Mouse (Mus musculus): ENCODE measurements around the gene Ccdc106. TPM values are rescaled to one million over a fixed set of nuclear protein-coding genes. Genes with fewer than 3 reads are reported as not detected.
A peak's percentile ranks its signal among the peaks of the same experiment; 100 is the strongest.

Ccdc106 gene
- 17.4 and 19.9 TPM in 2 replicates for polyA plus RNA-seq (2016; fragmentation: Nextera tagmentation; extraction: Ambion mirVana)

- H3K27ac ChIP-seq, result peak within 1 kb of the TSS; percentile 92
- peak within 1 kb of the TSS; percentile 75 for H3K4me3 ChIP-seq
- H3K4me2 ChIP-seq (replicated peaks), result peak within 1 kb of the TSS; percentile 84
- whole genome bisulfite sequencing, result under 1% methylated on average over 43 of the region's 49 CpGs
- ATAC-seq (ENCODE audit: low FRiP score), result peak; percentile 94
- H3K9me3 ChIP-seq (replicated peaks), result no peaks in the 10 kb centered on the region
- no peaks in the 10 kb centered on the region for H3K27me3 ChIP-seq
- peaks cover 15% of the 10 kb centered on the region for H3K4me1 ChIP-seq
- H3K36me3 ChIP-seq, result peaks cover 37% of the 10 kb centered on the region
- peak within 1 kb of the TSS; percentile 93 for H3K9ac ChIP-seq
Observed at GRCm38 (mm10) chr7:5020000-5020681, at the start of gene Ccdc106, which contains the start of gene Zfp865. Gene Ccdc106 (plus strand): TSS chr7:5020553. Gene Zfp865 (plus strand): TSS chr7:5020376.

- WGBS, result 36% methylated on average over 6 of the region's 6 CpGs
- H3K27me3 ChIP-seq, result no peaks in the 10 kb centered on the region
- no peaks in the 10 kb centered on the region for H3K4me1 ChIP-seq
- H3K27ac ChIP-seq, result no peak within 1 kb of the TSS
- no peaks in the 10 kb centered on the region for H3K9me3 ChIP-seq (replicated peaks)
- ATAC-seq (ENCODE audit: low FRiP score), result no peak
- no peaks in the 10 kb centered on the region for H3K36me3 ChIP-seq
- H3K9ac ChIP-seq, result peak within 1 kb of the TSS; percentile 18
- H3K4me3 ChIP-seq, result no peak within 1 kb of the TSS
- no peak within 1 kb of the TSS for H3K4me2 ChIP-seq (replicated peaks)
Observed at GRCm38 (mm10) chr7:4971068-4971467, 49.3 kb upstream of the Ccdc106 start, which contains the start of gene Sbk3. Gene Sbk3 (minus strand): TSS chr7:4971168.

- WGBS, result 33% methylated on average over 7 of the region's 7 CpGs
- Histone ChIP-seq H3K9ac (peak overlapping the region; percentile 18; the same call in 1 of the 2 replicates), H3K27ac (no peak overlapping the region), H3K4me1 (no peaks in the 10 kb centered on the region), H3K9me3 (replicated peaks) (no peaks in the 10 kb centered on the region), H3K36me3 (no peaks in the 10 kb centered on the region), H3K4me2 (replicated peaks) (no peak overlapping the region), H3K4me3 (no peak overlapping the region), H3K27me3 (no peaks in the 10 kb centered on the region)
- ATAC-seq (ENCODE audit: low FRiP score), result no peak
Observed at GRCm38 (mm10) chr7:4971710-4972109, 48.6 kb upstream of the Ccdc106 start.

GRCm38 (mm10) chr7:4972321-4973047 lies 47.9 kb upstream of the Ccdc106 start:
- Histone ChIP-seq H3K27me3 (no peaks in the 10 kb centered on the region), H3K9me3 (replicated peaks) (no peaks in the 10 kb centered on the region), H3K36me3 (no peaks in the 10 kb centered on the region), H3K4me3 (no peak overlapping the region), H3K27ac (no peak overlapping the region), H3K9ac (peak overlapping the region; percentile 18; the same call in 1 of the 2 replicates), H3K4me1 (no peaks in the 10 kb centered on the region), H3K4me2 (replicated peaks) (no peak overlapping the region)
- 81% methylated on average over 18 of the region's 18 CpGs for WGBS
- no peak for ATAC-seq (ENCODE audit: low FRiP score)

- Histone ChIP-seq H3K4me3 (no peak overlapping the region), H3K9ac (no peak overlapping the region), H3K4me2 (replicated peaks) (no peak overlapping the region), H3K4me1 (no peaks in the 10 kb centered on the region), H3K36me3 (no peaks in the 10 kb centered on the region), H3K27me3 (no peaks in the 10 kb centered on the region), H3K9me3 (replicated peaks) (no peaks in the 10 kb centered on the region), H3K27ac (no peak overlapping the region)
- ATAC-seq (ENCODE audit: low FRiP score), result no peak
- WGBS, result 57% methylated on average over 4 of the region's 4 CpGs
Observed at GRCm38 (mm10) chr7:4975455-4975854, 44.9 kb upstream of the Ccdc106 start.

- Histone ChIP-seq H3K27ac (no peak overlapping the region), H3K9ac (no peak overlapping the region), H3K36me3 (no peaks in the 10 kb centered on the region), H3K4me3 (no peak overlapping the region), H3K4me2 (replicated peaks) (no peak overlapping the region), H3K9me3 (replicated peaks) (no peaks in the 10 kb centered on the region), H3K4me1 (no peaks in the 10 kb centered on the region), H3K27me3 (no peaks in the 10 kb centered on the region)
- 92% methylated on average over 7 of the region's 7 CpGs for WGBS
- no peak for ATAC-seq (ENCODE audit: low FRiP score)
Observed at GRCm38 (mm10) chr7:4976832-4977231, 43.5 kb upstream of the Ccdc106 start.

- Histone ChIP-seq H3K27me3 (peaks cover 10% of the 10 kb centered on the region), H3K4me3 (no peak overlapping the region), H3K9ac (no peak overlapping the region), H3K9me3 (replicated peaks) (0 out of 2 replicates have a peak, but pooled peaks cover 4% of the 10 kb centered on the region), H3K27ac (no peak overlapping the region), H3K4me2 (replicated peaks) (no peak overlapping the region), H3K36me3 (peaks cover 28% of the 10 kb centered on the region), H3K4me1 (peaks cover 5% of the 10 kb centered on the region)
- WGBS, result 64% methylated on average over 2 of the region's 2 CpGs
- ATAC-seq (ENCODE audit: low FRiP score), result no peak
Observed at GRCm38 (mm10) chr7:4988250-4988649, 32.1 kb upstream of the Ccdc106 start.

GRCm38 (mm10) chr7:4993347-4993998 lies 26.9 kb upstream of the Ccdc106 start:
- Histone ChIP-seq H3K4me3 (peak overlapping the region; percentile 77), H3K4me1 (peaks cover 33% of the 10 kb centered on the region), H3K9me3 (replicated peaks) (peaks cover 4% of the 10 kb centered on the region; the same call in 1 of the 2 replicates), H3K4me2 (replicated peaks) (peak overlapping the region; percentile 89), H3K36me3 (peaks cover 37% of the 10 kb centered on the region), H3K27me3 (peaks cover 23% of the 10 kb centered on the region), H3K27ac (no peak overlapping the region), H3K9ac (peak overlapping the region; percentile 95)
- 27% methylated on average over 55 of the region's 55 CpGs for WGBS
- no peak for ATAC-seq (ENCODE audit: low FRiP score)

- peak overlapping the region; percentile 77 for H3K4me3 ChIP-seq
- peaks cover 33% of the 10 kb centered on the region for H3K4me1 ChIP-seq
- peaks cover 4% of the 10 kb centered on the region; the same call in 1 of the 2 replicates for H3K9me3 ChIP-seq (replicated peaks)
- H3K27ac ChIP-seq, result no peak overlapping the region
- H3K4me2 ChIP-seq (replicated peaks), result peak overlapping the region; percentile 89
- peaks cover 23% of the 10 kb centered on the region for H3K27me3 ChIP-seq
- 48% methylated on average over 58 of the region's 59 CpGs for WGBS
- H3K9ac ChIP-seq, result peak overlapping the region; percentile 95
- H3K36me3 ChIP-seq, result peaks cover 37% of the 10 kb centered on the region
- ATAC-seq (ENCODE audit: low FRiP score), result no peak
Observed at GRCm38 (mm10) chr7:4993999-4994788, 26.2 kb upstream of the Ccdc106 start.

- peak overlapping the region; percentile 77 for H3K4me3 ChIP-seq
- ATAC-seq (ENCODE audit: low FRiP score), result peak; percentile 63
- 8% methylated on average over 19 of the region's 19 CpGs for WGBS
- H3K9ac ChIP-seq, result peak overlapping the region; percentile 95
- H3K27ac ChIP-seq, result peak overlapping the region; percentile 78
- peak overlapping the region; percentile 89 for H3K4me2 ChIP-seq (replicated peaks)
- H3K36me3 ChIP-seq, result peaks cover 37% of the 10 kb centered on the region
- peaks cover 3% of the 10 kb centered on the region; the same call in 1 of the 2 replicates for H3K9me3 ChIP-seq (replicated peaks)
- H3K4me1 ChIP-seq, result peaks cover 33% of the 10 kb centered on the region
- peaks cover 23% of the 10 kb centered on the region for H3K27me3 ChIP-seq
Observed at GRCm38 (mm10) chr7:4995268-4996002, 24.9 kb upstream of the Ccdc106 start.

All from hindbrain, embryonic 12.5 days (tissue).